Mouse (Mus musculus) ovary, adult 18-20 months (tissue): Measurements from ENCODE around the gene Nop9.

Experiments used
- DNase-seq: peaks from one replicate; pipeline ENCODE4 v3.0.0; 2022; ENCODE audit warnings: low spot score, mixed read lengths

The Nop9 gene

GRCm38 (mm10) chr14:55727889-55728685 lies 17.4 kb upstream of the Nop9 start:
- DNase-seq: no peak

GRCm38 (mm10) chr14:55730116-55730515 lies 15.4 kb upstream of the Nop9 start:
- DNase-seq: no peak

GRCm38 (mm10) chr14:55730531-55731032 lies 14.9 kb upstream of the Nop9 start:
- no peak for DNase-seq

GRCm38 (mm10) chr14:55733889-55734288 lies 11.6 kb upstream of the Nop9 start:
- no peak for DNase-seq

- no peak for DNase-seq
Observed at GRCm38 (mm10) chr14:55734869-55735268, 10.6 kb upstream of the Nop9 start.

- no peak for DNase-seq
Observed at GRCm38 (mm10) chr14:55735334-55735733, 10.2 kb upstream of the Nop9 start.

GRCm38 (mm10) chr14:55735758-55736157 lies 9.7 kb upstream of the Nop9 start:
- DNase-seq: no peak

GRCm38 (mm10) chr14:55737086-55737687 lies 8.3 kb upstream of the Nop9 start:
- DNase-seq: no peak

- DNase-seq: peak; percentile 58
Observed at GRCm38 (mm10) chr14:55743711-55744110, 1.8 kb upstream of the Nop9 start.

GRCm38 (mm10) chr14:55745861-55746237 lies 356 bp downstream of the Nop9 start:
- no peak for DNase-seq

- no peak for DNase-seq
Observed at GRCm38 (mm10) chr14:55747051-55747847, 1.8 kb downstream of the Nop9 start.

- no peak for DNase-seq
Observed at GRCm38 (mm10) chr14:55757566-55757965, 12.1 kb downstream of the Nop9 start.

- no peak for DNase-seq
Observed at GRCm38 (mm10) chr14:55758363-55758784, 12.9 kb downstream of the Nop9 start, which contains the start of gene Cideb. Gene Cideb (minus strand): TSS chr14:55758458.

- peak; percentile 59 for DNase-seq
Observed at GRCm38 (mm10) chr14:55760156-55760555, 14.7 kb downstream of the Nop9 start.

GRCm38 (mm10) chr14:55761163-55761562 lies 15.7 kb downstream of the Nop9 start, which contains the start of gene Ltb4r2:
Gene Ltb4r2 (plus strand): TSS chr14:55761428.
- DNase-seq: no peak

- DNase-seq: no peak
Observed at GRCm38 (mm10) chr14:55762001-55762821, 16.7 kb downstream of the Nop9 start.

- DNase-seq: no peak
Observed at GRCm38 (mm10) chr14:55763166-55763565, 17.7 kb downstream of the Nop9 start.

- DNase-seq: no peak
Observed at GRCm38 (mm10) chr14:55765696-55766095, 20.2 kb downstream of the Nop9 start, which contains the start of gene Ltb4r1. Gene Ltb4r1 (plus strand): TSS chr14:55765962.

GRCm38 (mm10) chr14:55767519-55768414 lies 22.3 kb downstream of the Nop9 start:
- no peak for DNase-seq

- DNase-seq: no peak
Observed at GRCm38 (mm10) chr14:55768555-55768954, 23.1 kb downstream of the Nop9 start.
